Mouse (Mus musculus): ENCODE measurements around the gene Tmed4. TPM values are rescaled to one million over a fixed set of nuclear protein-coding genes. Genes with fewer than 3 reads are reported as not detected.
A peak's percentile ranks its signal among the peaks of the same experiment; 100 is the strongest.

The Tmed4 gene
- polyA plus RNA-seq, 1 experiment from 2014 or later: 90.6 TPM

GRCm38 (mm10) chr11:6308181-6308580 lies 33.5 kb upstream of the Tmed4 start:
- Histone ChIP-seq H3K9ac (ENCODE audit: low read length) (no peak overlapping the region), H3K4me2 (ENCODE audit: low read length) (no peak overlapping the region), H3K9me3 (ENCODE audit: control insufficient read depth, low read length) (no peaks in the 10 kb centered on the region), H3K36me3 (ENCODE audit: control insufficient read depth, insufficient read depth, low read length) (peaks cover 79% of the 10 kb centered on the region), H3K4me1 (ENCODE audit: control insufficient read depth in 2 of 2, insufficient read depth in 2 of 2, low read length in 2 of 2) (no peaks in the 10 kb centered on the region), H3K4me3 (ENCODE audit: control insufficient read depth in 1 of 2, insufficient read depth in 1 of 2, low read depth in 1 of 2, low read length in 2 of 2) (no peak overlapping the region), H3K27me3 (ENCODE audit: control insufficient read depth, insufficient read depth, low read length) (no peaks in the 10 kb centered on the region), H3K27ac (replicated peaks in 1 of 2; ENCODE audit: control insufficient read depth in 1 of 2, insufficient read depth in 1 of 2, low read depth in 2 of 2, low read length in 2 of 2) (no peak overlapping the region)
- ATAC-seq (ENCODE audit: insufficient number of reproducible peaks, insufficient read depth, low FRiP score, low read depth): no peak
- 88% methylated on average over 4 of the region's 4 CpGs for WGBS

GRCm38 (mm10) chr11:6305943-6306430 lies 31.3 kb upstream of the Tmed4 start:
- no peaks in the 10 kb centered on the region for H3K4me1 ChIP-seq (ENCODE audit: control insufficient read depth in 2 of 2, insufficient read depth in 2 of 2, low read length in 2 of 2)
- no peak overlapping the region for H3K27ac ChIP-seq (replicated peaks in 1 of 2; ENCODE audit: control insufficient read depth in 1 of 2, insufficient read depth in 1 of 2, low read depth in 2 of 2, low read length in 2 of 2)
- H3K4me3 ChIP-seq (ENCODE audit: control insufficient read depth in 1 of 2, insufficient read depth in 1 of 2, low read depth in 1 of 2, low read length in 2 of 2): no peak overlapping the region
- no peak for ATAC-seq (ENCODE audit: insufficient number of reproducible peaks, insufficient read depth, low FRiP score, low read depth)
- WGBS: 82% methylated on average over 1 of the region's 1 CpGs
- H3K9me3 ChIP-seq (ENCODE audit: control insufficient read depth, low read length): no peaks in the 10 kb centered on the region
- H3K4me2 ChIP-seq (ENCODE audit: low read length): no peak overlapping the region
- H3K27me3 ChIP-seq (ENCODE audit: control insufficient read depth, insufficient read depth, low read length): no peaks in the 10 kb centered on the region
- no peak overlapping the region for H3K9ac ChIP-seq (ENCODE audit: low read length)
- peaks cover 80% of the 10 kb centered on the region for H3K36me3 ChIP-seq (ENCODE audit: control insufficient read depth, insufficient read depth, low read length)

- H3K27me3 ChIP-seq (ENCODE audit: control insufficient read depth, insufficient read depth, low read length): no peaks in the 10 kb centered on the region
- no peaks in the 10 kb centered on the region for H3K4me1 ChIP-seq (ENCODE audit: control insufficient read depth in 2 of 2, insufficient read depth in 2 of 2, low read length in 2 of 2)
- no peak overlapping the region for H3K27ac ChIP-seq (replicated peaks in 1 of 2; ENCODE audit: control insufficient read depth in 1 of 2, insufficient read depth in 1 of 2, low read depth in 2 of 2, low read length in 2 of 2)
- no peaks in the 10 kb centered on the region for H3K9me3 ChIP-seq (ENCODE audit: control insufficient read depth, low read length)
- no peak overlapping the region for H3K4me3 ChIP-seq (ENCODE audit: control insufficient read depth in 1 of 2, insufficient read depth in 1 of 2, low read depth in 1 of 2, low read length in 2 of 2)
- peaks cover 79% of the 10 kb centered on the region for H3K36me3 ChIP-seq (ENCODE audit: control insufficient read depth, insufficient read depth, low read length)
- no peak overlapping the region for H3K9ac ChIP-seq (ENCODE audit: low read length)
- WGBS: 87% methylated on average over 2 of the region's 2 CpGs
- H3K4me2 ChIP-seq (ENCODE audit: low read length): no peak overlapping the region
- ATAC-seq (ENCODE audit: insufficient number of reproducible peaks, insufficient read depth, low FRiP score, low read depth): no peak
Observed at GRCm38 (mm10) chr11:6302793-6303192, 28.1 kb upstream of the Tmed4 start.

GRCm38 (mm10) chr11:6299435-6299834 lies 24.8 kb upstream of the Tmed4 start:
- H3K27me3 ChIP-seq (ENCODE audit: control insufficient read depth, insufficient read depth, low read length): no peaks in the 10 kb centered on the region

GRCm38 (mm10) chr11:6296077-6296476 lies 21.4 kb upstream of the Tmed4 start:
- peaks cover 42% of the 10 kb centered on the region for H3K36me3 ChIP-seq (ENCODE audit: control insufficient read depth, insufficient read depth, low read length)
- H3K4me1 ChIP-seq (ENCODE audit: control insufficient read depth in 2 of 2, insufficient read depth in 2 of 2, low read length in 2 of 2): peaks cover 0 to 15% of the 10 kb centered on the region in 2 experiments; a peak in 3 of 4 replicates
- H3K4me3 ChIP-seq (ENCODE audit: control insufficient read depth in 1 of 2, insufficient read depth in 1 of 2, low read depth in 1 of 2, low read length in 2 of 2): no peak overlapping the region
- no peak overlapping the region for H3K4me2 ChIP-seq (ENCODE audit: low read length)
- ATAC-seq (ENCODE audit: insufficient number of reproducible peaks, insufficient read depth, low FRiP score, low read depth): no peak
- H3K9me3 ChIP-seq (ENCODE audit: control insufficient read depth, low read length): no peaks in the 10 kb centered on the region
- no peak overlapping the region for H3K9ac ChIP-seq (ENCODE audit: low read length)
- H3K27me3 ChIP-seq (ENCODE audit: control insufficient read depth, insufficient read depth, low read length): no peaks in the 10 kb centered on the region
- no peak overlapping the region for H3K27ac ChIP-seq (replicated peaks in 1 of 2; ENCODE audit: control insufficient read depth in 1 of 2, insufficient read depth in 1 of 2, low read depth in 2 of 2, low read length in 2 of 2)

More at GRCm38 (mm10) chr11:6299435-6299834, 24.8 kb upstream of the Tmed4 start:
- Histone ChIP-seq H3K4me3 (ENCODE audit: control insufficient read depth in 1 of 2, insufficient read depth in 1 of 2, low read depth in 1 of 2, low read length in 2 of 2) (no peak overlapping the region), H3K27ac (replicated peaks in 1 of 2; ENCODE audit: control insufficient read depth in 1 of 2, insufficient read depth in 1 of 2, low read depth in 2 of 2, low read length in 2 of 2) (no peak overlapping the region), H3K36me3 (ENCODE audit: control insufficient read depth, insufficient read depth, low read length) (peaks cover 70% of the 10 kb centered on the region), H3K9me3 (ENCODE audit: control insufficient read depth, low read length) (no peaks in the 10 kb centered on the region), H3K4me2 (ENCODE audit: low read length) (no peak overlapping the region), H3K4me1 (ENCODE audit: control insufficient read depth in 2 of 2, insufficient read depth in 2 of 2, low read length in 2 of 2) (peaks cover 0 to 3% of the 10 kb centered on the region in 2 experiments; a peak in 1 of 4 replicates), H3K9ac (ENCODE audit: low read length) (no peak overlapping the region)
- ATAC-seq (ENCODE audit: insufficient number of reproducible peaks, insufficient read depth, low FRiP score, low read depth): no peak
- 87% methylated on average over 2 of the region's 2 CpGs for WGBS

GRCm38 (mm10) chr11:6294632-6295031 lies 20.0 kb upstream of the Tmed4 start:
- H3K27ac ChIP-seq (replicated peaks in 1 of 2; ENCODE audit: control insufficient read depth in 1 of 2, insufficient read depth in 1 of 2, low read depth in 2 of 2, low read length in 2 of 2): no peak overlapping the region
- WGBS: 86% methylated on average over 4 of the region's 4 CpGs
- no peak overlapping the region for H3K9ac ChIP-seq (ENCODE audit: low read length)

GRCm38 (mm10) chr11:6293601-6294000 lies 18.9 kb upstream of the Tmed4 start:
- H3K4me3 ChIP-seq (ENCODE audit: control insufficient read depth in 1 of 2, insufficient read depth in 1 of 2, low read depth in 1 of 2, low read length in 2 of 2): no peak overlapping the region
- peaks cover 0 to 17% of the 10 kb centered on the region in 2 experiments; a peak in 3 of 4 replicates for H3K4me1 ChIP-seq (ENCODE audit: control insufficient read depth in 2 of 2, insufficient read depth in 2 of 2, low read length in 2 of 2)
- no peaks in the 10 kb centered on the region for H3K27me3 ChIP-seq (ENCODE audit: control insufficient read depth, insufficient read depth, low read length)
- H3K4me2 ChIP-seq (ENCODE audit: low read length): peak overlapping the region; percentile 69
- no peak overlapping the region for H3K9ac ChIP-seq (ENCODE audit: low read length)
- 95% methylated on average over 2 of the region's 2 CpGs for WGBS
- no peaks in the 10 kb centered on the region for H3K9me3 ChIP-seq (ENCODE audit: control insufficient read depth, low read length)
- H3K27ac ChIP-seq (replicated peaks in 1 of 2; ENCODE audit: control insufficient read depth in 1 of 2, insufficient read depth in 1 of 2, low read depth in 2 of 2, low read length in 2 of 2): no peak overlapping the region
- ATAC-seq (ENCODE audit: insufficient number of reproducible peaks, insufficient read depth, low FRiP score, low read depth): no peak
- H3K36me3 ChIP-seq (ENCODE audit: control insufficient read depth, insufficient read depth, low read length): peaks cover 18% of the 10 kb centered on the region

More at GRCm38 (mm10) chr11:6294632-6295031, 20.0 kb upstream of the Tmed4 start:
- H3K36me3 ChIP-seq (ENCODE audit: control insufficient read depth, insufficient read depth, low read length): peaks cover 28% of the 10 kb centered on the region
- no peak overlapping the region for H3K4me2 ChIP-seq (ENCODE audit: low read length)
- no peak for ATAC-seq (ENCODE audit: insufficient number of reproducible peaks, insufficient read depth, low FRiP score, low read depth)
- peaks cover 0 to 17% of the 10 kb centered on the region in 2 experiments; a peak in 3 of 4 replicates for H3K4me1 ChIP-seq (ENCODE audit: control insufficient read depth in 2 of 2, insufficient read depth in 2 of 2, low read length in 2 of 2)
- no peaks in the 10 kb centered on the region for H3K27me3 ChIP-seq (ENCODE audit: control insufficient read depth, insufficient read depth, low read length)
- H3K4me3 ChIP-seq (ENCODE audit: control insufficient read depth in 1 of 2, insufficient read depth in 1 of 2, low read depth in 1 of 2, low read length in 2 of 2): no peak overlapping the region
- H3K9me3 ChIP-seq (ENCODE audit: control insufficient read depth, low read length): no peaks in the 10 kb centered on the region

- WGBS: 88% methylated on average over 4 of the region's 4 CpGs
Observed at GRCm38 (mm10) chr11:6292988-6293349, 18.3 kb upstream of the Tmed4 start.

More at GRCm38 (mm10) chr11:6292988-6293349, 18.3 kb upstream of the Tmed4 start:
- peaks cover 0 to 17% of the 10 kb centered on the region in 2 experiments; a peak in 3 of 4 replicates for H3K4me1 ChIP-seq (ENCODE audit: control insufficient read depth in 2 of 2, insufficient read depth in 2 of 2, low read length in 2 of 2)
- ATAC-seq (ENCODE audit: insufficient number of reproducible peaks, insufficient read depth, low FRiP score, low read depth): no peak
- H3K9ac ChIP-seq (ENCODE audit: low read length): peak overlapping the region; percentile 87; the same call in 1 of the 2 replicates
- no peaks in the 10 kb centered on the region for H3K27me3 ChIP-seq (ENCODE audit: control insufficient read depth, insufficient read depth, low read length)
- H3K36me3 ChIP-seq (ENCODE audit: control insufficient read depth, insufficient read depth, low read length): peaks cover 12% of the 10 kb centered on the region
- peak overlapping the region; percentile 97 to 98 for H3K27ac ChIP-seq (replicated peaks in 1 of 2; ENCODE audit: control insufficient read depth in 1 of 2, insufficient read depth in 1 of 2, low read depth in 2 of 2, low read length in 2 of 2)
- peak overlapping the region; percentile 69 for H3K4me2 ChIP-seq (ENCODE audit: low read length)
- H3K9me3 ChIP-seq (ENCODE audit: control insufficient read depth, low read length): no peaks in the 10 kb centered on the region
- peak overlapping the region; percentile 61 to 78; a peak in 3 of 4 replicates for H3K4me3 ChIP-seq (ENCODE audit: control insufficient read depth in 1 of 2, insufficient read depth in 1 of 2, low read depth in 1 of 2, low read length in 2 of 2)
